Mouse (Mus musculus) T-helper 2 cell (primary cell): ENCODE measurements around the gene Cnga1.
"Not testable (repeated sequence)": the region's sequence is repeated elsewhere in the genome, so short reads cannot be mapped to it uniquely, and the experiment has no call there.

Experiments
- in situ Hi-C: fragments of 300-600 bp; cut with MboI, MseI; formaldehyde crosslinking; loops from one replicate; pipeline ENCODE4 v1.15.1; 2025; ENCODE audit warnings: high pct_unique_total_duplicates

Cnga1 gene

GRCm38 (mm10) chr5:72640072-72640471, 4.0 kb downstream of the Cnga1 start:
- in situ Hi-C loops, result no loop called here

- in situ Hi-C loops, result no loop called here
Observed at GRCm38 (mm10) chr5:72636576-72636975, 7.5 kb downstream of the Cnga1 start.

DNA sequence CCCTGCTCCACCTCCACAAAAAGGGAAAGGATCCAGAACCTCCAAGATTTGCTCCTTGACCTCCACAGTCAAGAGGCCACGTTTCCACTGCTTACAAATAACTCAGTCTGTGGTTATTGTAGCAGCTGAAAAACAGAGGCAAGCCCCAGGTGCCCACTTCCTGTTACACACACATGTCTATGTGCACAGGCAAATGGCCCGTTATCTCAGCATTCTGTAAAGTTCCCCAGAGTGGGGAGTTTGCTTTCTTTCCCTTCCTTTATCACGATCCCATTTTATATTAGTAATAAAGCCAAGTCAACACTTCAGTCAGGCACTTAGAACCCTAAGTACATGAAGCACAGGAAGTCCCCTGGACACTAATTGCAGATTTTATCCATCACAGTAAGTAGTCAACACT, 8.0 kb downstream of the Cnga1 start:
- in situ Hi-C loops, result no loop called here

- in situ Hi-C loops, result no loop called here
Observed at GRCm38 (mm10) chr5:72634791-72635271, 9.2 kb downstream of the Cnga1 start.

DNA sequence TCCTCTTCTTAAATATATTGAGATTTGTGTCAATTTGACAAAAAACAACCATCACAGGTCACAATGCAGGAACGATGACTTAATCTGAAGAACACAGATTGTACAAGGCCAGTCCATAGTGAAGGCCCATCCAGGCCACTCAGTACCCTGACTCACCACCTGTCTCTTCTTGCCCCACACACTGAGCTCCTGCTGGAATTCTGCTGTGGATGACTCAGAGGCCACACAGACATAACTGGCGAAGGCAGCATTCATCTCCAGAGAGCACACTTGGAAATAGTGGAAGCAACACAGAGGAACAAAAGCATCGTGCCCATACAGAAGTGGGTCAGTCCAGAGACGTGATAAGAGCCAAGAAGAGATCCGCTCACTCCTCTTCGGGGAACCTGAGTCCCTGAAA, 14.0 kb downstream of the Cnga1 start:
- in situ Hi-C loops, result no loop called here

DNA sequence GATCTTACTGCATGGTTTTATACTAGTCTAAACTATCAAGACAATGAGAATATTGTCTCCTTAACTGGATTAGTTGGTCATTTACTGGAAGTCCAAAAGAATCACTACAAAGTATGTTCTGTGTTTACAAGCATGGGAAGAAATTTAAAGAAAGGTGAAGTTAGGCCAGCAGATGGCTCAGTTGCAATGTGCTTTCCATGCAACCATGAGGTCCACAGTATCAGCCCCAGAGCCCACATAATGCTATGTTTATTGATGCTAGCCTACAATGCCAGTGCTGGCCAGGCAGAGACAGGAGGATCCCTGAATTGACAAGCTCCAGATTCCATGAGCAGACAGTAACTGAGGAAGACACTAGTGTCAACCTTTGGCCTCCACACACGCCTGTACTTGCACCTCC, 23.1 kb downstream of the Cnga1 start:
- in situ Hi-C loops, result no loop called here

- in situ Hi-C loops, result no loop called here
Observed at GRCm38 (mm10) chr5:72617413-72617812, 26.7 kb downstream of the Cnga1 start.

GRCm38 (mm10) chr5:72603138-72603537, 40.9 kb downstream of the Cnga1 start:
- in situ Hi-C loops, result no loop called here

DNA sequence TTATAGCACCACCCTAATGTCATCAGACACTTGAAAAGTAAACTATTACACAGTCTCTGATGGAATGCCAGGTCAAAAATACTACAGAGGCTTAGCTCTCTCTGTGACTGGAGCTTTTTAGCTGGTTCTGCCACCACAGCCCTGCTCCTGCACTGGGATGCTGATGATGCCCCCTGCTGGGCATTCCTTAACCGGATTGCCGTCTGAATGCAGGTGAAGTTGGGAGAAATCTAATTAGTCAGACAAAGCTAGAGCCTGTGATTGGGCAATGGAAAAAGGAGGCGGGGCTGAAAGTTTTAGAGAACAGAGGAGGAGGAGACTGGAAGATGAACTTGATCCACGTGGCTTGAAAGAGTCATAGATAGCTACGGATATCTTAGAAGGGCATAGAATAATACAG, 43.1 kb downstream of the Cnga1 start:
- in situ Hi-C loops, result no loop called here

DNA sequence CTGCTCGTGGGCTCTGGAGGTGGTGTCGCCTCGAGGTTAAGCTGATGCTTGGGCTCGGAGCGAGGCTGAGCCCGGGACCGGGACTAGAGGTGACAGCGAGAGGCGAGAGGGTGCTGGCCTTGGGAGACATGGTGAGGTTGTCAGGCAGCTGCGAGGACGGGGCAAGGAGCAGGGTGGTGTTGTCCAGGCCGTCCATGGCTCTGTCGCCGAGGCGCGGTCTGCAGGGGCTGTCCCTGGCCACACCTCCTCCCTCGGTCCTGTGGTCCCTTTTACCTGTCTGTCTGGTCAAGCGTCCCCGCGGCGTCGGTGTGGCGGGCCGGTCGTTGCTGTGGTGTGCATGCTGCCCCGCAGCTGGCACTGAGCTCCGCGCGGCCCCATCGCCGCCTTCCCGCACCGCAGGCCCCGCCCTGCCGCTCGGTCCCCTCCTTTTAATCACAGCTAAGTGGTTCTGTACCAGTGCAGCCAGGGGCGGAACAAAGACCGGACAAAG, 56.8 kb downstream of the Cnga1 start, which contains the start of gene Gm5868:
Gm5868 (minus strand) TSS at position 360 of the 490 bp plus-strand sequence.
- in situ Hi-C loops, result no loop called here

GRCm38 (mm10) chr5:72586667-72587191, 57.3 kb downstream of the Cnga1 start:
- in situ Hi-C loops, result not testable (repeated sequence)

DNA sequence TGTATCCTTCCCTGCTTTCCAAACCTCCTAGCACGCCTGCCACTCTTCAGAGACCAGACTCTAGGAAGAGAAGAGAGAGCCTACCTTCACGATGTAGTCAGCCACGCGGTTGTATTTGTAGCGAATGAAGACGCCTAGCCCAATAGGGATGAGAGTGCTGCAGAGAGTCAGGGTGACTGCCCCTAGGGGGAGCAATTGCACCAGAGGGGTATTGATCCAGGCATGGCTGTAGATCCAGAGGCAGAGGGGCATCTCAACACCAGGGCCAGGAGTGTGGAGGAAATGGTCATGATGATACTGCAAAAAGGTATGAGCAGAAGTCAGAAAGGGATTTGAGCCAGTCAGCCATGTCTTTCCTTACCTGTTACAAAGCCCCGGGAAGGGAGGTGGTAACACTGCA, 58.0 kb downstream of the Cnga1 start:
- in situ Hi-C loops, result not testable (repeated sequence)

DNA sequence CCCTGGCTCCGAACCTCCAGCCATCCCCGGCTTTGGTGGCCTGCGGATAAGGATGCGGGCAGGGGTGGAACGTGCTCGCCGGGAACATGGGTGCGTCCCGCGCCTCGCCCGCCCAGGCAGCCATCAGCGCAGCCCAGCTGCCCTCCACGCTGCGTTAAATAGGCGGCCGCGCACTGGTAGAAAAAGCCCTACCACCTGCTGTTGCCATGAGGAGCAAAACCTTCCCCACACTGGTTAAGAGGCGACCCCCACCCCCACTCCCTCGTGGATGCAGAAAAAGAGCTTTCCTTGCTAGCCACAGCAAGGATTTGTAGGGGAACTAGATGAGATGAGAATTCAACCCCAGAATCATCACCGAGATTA, 63.1 kb downstream of the Cnga1 start, which contains the start of gene Zar1:
Zar1 (minus strand) TSS at position 285 of the 363 bp plus-strand sequence.
- in situ Hi-C loops, result loop anchor here (5.0 kb wide), 1 partner anchor 431 kb away; no protein-coding TSS in a partner anchor

GRCm38 (mm10) chr5:72580088-72580969, 63.7 kb downstream of the Cnga1 start:
- in situ Hi-C loops, result loop anchor here (5.0 kb wide), 1 partner anchor 432 kb away; no protein-coding TSS in a partner anchor

DNA sequence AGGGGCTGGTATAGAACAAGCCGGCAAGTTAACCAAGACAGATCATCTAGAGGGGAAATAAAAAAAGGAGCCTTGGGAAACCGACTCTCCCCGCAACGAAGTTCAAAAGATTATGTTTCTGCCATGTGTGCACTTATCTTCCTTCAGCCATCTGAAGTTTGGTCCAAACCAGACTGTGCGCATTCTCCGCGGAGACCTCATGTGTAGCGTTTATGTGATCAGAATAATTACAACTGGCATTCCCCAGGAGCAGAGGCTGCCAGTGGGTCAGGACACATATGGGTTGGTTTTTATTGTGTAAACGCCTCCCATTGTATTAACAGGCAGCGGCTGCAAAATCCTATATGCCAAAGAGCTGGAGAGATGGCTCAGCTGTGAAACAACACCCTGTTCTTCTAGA, 64.5 kb downstream of the Cnga1 start:
- in situ Hi-C loops, result not testable (repeated sequence)

- in situ Hi-C loops, result loop anchor here (25.0 kb wide), 1 partner anchor 622 kb away; no protein-coding TSS in a partner anchor
Observed at GRCm38 (mm10) chr5:72565621-72566020, 78.5 kb downstream of the Cnga1 start.

- in situ Hi-C loops, result loop anchor here (25.0 kb wide), 1 partner anchor 624 kb away; no protein-coding TSS in a partner anchor
Observed at GRCm38 (mm10) chr5:72563183-72563582, 80.9 kb downstream of the Cnga1 start.

- in situ Hi-C loops, result loop anchor here (25.0 kb wide), 1 partner anchor 626 kb away; no protein-coding TSS in a partner anchor
Observed at GRCm38 (mm10) chr5:72560976-72561628, 83.0 kb downstream of the Cnga1 start.

- in situ Hi-C loops, result loop anchor here (25.0 kb wide), 1 partner anchor 628 kb away; no protein-coding TSS in a partner anchor
Observed at GRCm38 (mm10) chr5:72559544-72560049, 84.5 kb downstream of the Cnga1 start, which contains the start of gene Nfxl1. TSS of gene Nfxl1 (minus strand) at chr5:72559684.

- in situ Hi-C loops, result loop anchor here (25.0 kb wide), 1 partner anchor 628 kb away; no protein-coding TSS in a partner anchor
Observed at GRCm38 (mm10) chr5:72558716-72559526, 85.2 kb downstream of the Cnga1 start.
